Mouse (Mus musculus): ENCODE data around the gene Amot.
A peak's percentile ranks its signal among the peaks of the same experiment; 100 is the strongest.

Gene Amot

DNA sequence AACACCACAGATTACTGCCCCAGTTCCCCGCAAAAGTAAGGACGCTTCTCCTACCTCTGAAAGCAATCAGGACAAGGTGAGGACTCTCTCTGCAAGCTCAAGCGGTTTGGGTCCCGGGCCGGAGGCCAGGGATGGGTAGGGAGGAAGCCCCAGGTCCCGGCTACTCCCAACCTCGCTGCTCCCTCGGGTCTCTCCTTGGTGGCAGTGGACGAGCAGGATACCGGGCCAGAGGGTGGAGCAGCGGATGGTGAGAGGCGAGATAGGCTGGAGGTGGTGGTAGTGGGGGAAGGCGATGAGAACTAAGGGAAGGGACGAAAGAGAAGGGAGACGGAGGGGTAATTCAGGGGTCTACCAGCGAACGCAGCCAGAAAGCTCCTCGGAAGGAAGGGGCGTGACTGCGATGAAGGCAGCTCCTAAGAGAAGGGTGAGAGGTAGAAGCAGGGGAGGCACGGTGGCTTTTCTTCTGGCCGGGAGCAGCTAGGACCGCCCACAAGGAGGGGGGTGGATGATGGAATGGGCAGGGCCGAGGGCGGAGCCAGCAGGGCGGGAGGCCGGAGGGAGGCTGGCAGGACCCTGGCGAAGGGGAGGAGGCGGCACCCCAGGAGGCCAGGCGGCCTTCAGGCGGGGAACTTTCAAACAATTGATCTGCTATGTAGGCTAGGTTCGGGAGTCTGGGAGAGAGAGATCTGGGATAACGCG lies at the start of gene Amot:
Gene Amot (minus strand): TSS at position 465 of the 699 bp plus-strand sequence.
- peak; percentile 79 for DNase-seq

DNA sequence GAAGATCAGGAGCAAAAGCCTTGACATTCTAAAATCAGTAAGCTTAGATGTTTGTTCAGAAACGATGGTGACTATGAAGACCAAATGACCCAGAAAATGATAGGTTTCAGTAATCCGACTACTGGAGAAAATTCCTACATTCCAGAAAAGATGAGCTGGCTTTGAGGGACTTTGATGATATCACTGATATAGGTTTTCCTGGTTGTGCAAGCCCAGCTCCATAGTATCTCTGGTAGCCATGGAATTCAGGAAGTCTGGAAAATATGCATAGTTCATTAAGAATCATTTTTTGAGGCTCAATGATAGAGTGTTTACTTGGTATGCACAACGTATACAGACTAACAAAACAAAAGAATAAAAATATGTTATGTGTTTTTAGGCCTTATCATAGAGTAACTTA lies 40.1 kb upstream of the Amot start:
- DNase-seq = no peak

DNA sequence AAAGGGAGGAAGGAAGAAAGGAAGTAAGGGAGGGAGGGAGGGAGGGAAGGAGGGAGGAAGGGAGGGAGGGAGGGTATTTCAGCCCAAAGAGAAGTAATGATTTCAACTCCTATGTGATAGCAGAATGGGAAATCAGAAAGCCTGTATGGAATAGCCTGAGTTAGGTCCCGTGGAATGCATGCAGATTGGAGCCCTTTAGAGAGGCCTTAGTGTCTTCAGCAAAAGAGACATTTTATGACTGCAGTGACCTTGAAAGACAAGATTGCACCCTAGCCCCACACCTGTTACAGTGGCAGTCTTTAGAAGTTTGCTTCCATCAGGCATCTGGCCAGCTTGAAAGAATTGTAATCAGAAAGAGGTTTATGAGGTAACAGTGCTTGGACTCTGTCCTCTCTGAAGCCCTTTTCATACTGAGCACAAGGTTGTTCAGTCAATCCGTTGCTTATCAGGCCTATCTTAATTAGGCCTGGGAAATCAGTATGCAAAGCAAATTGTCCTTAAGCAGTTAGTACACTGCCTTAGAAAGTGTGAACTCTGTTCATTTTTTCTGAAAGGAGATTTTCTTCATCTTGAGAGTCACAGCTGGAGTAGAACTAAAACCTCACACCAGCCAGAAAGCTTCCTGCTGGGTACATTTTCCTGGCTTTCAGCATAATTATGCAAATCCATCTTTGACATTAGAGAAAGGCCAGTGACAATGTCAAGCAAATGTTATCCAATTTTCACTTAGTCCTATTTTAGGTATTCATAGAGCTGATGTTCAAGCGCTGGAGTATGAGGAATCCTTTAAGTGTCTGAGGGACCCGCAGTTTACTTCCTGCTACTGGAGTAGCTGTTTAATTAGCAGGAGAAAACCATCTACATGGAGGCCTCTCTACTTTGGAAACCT lies 38.9 kb upstream of the Amot start:
- DNase-seq = no peak

DNA sequence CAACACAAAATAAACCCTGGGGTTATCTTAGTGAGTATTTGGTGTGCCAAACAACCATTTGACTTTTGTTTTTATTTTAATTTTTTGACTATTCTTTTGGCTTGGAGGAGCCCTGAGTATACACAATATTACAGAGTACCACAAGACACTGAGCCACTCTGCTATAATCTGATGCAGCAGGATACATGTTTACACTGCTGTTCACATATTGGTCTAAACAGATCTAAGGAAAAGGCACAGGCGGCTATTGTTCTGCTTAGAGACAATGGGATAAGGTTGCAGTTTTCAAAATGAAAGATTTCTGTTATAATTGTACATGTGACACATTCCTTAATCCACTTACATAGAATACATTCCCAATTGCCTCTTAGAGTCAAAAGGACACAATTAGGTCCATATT lies 36.1 kb upstream of the Amot start:
- no peak for DNase-seq

DNA sequence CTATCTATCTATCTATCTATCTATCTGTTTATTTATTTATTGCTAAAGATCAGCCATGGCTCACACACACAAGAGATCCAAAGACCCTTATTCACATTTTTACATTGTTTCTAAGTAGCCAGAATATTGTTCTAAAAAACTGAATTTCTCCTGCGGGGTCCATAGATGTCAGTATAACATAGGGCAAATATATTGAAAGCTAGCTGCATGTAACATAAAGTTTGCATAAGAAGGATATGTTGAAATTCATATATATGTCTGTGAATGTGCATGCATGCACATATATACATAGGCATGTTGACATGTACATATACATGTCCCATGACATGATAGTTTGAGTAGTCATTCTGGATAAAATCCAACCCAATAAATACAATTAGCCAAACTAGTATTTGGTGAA lies 35.3 kb upstream of the Amot start:
- DNase-seq = no peak

DNA sequence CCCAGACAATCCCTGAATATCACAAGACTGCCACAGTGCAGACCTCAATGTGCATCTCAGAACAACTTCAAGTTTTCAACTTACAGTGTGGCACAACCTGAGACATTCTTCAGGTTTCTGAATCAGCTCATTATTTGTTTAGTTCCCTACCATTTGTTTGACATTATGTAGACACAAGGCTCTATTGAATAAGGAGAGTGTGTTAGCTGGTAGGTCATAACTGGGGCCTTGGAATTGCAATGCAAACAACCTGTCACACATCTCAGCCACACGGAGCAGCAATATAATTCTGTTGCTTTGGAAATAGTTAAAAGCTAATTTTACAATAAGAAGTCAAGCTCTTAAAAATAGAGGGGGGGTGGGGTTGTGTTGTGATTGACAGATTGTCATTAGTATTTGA lies 24.6 kb upstream of the Amot start:
- DNase-seq = no peak

DNA sequence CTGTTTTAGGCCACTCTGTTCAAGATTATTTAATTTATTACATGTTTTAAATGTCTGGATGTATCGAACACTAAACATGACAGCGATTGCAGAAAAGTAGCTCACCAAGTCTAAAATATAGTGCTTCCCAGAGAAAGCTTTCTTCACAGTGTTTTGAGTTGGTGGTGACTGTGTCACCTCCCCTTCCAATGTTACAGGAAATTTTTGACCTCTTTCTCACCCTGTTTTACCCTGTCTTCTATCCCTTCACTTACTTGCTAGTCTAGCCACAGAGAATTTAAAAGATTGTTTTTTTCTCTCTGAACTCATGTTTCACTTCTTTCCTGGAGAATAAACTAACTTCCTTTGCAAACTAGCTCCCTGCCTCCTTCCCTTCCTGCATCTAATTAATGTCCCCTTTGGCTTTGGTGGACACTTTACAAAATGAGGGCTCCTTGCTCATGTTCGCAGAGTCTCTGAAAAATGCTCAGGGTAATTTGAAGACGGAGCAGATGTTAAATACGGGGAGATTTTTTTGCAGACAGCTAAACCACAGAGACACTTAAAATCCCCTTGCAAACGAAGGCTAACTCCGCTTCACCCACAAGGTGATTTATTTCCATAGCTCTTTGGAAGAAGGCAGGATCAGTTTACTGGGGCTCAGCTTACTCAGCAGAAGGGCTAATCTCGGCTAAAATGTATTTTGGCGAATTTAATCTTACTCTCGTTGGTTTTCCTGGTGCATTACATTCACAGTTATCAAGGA lies 11.5 kb upstream of the Amot start:
- DNase-seq = no peak

DNA sequence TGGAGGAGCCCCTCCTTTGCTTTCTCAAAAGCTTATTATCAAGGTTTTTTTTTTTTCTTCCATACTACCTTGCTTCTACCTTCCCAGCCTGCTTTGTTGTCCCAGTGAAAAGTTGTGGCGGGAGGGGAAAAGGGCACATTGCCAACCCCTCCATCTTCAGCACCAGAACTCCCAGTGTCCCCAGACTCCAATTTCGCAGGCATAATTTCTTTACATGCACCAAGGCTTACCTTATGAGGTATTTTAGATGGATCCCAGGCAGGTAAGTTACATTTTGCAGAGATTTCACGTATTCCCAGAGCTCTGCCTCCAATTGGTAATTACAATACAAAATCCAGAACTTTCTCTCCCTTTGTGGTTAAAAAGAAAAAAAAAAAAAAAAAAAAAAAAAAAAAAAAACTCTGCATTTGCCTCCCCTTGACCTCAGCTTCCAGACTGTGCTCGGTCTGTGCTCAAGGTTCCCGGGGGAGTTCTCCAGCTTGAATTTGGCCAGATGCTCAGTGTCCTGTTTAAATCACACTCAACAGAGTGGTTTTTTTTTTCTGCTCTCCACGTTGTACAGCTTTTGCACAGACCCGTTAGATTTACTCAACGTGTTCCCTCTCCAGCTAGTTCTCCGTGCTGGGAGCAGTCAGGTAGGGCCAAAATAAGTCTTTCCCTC lies 10.6 kb upstream of the Amot start:
- DNase-seq = no peak

DNA sequence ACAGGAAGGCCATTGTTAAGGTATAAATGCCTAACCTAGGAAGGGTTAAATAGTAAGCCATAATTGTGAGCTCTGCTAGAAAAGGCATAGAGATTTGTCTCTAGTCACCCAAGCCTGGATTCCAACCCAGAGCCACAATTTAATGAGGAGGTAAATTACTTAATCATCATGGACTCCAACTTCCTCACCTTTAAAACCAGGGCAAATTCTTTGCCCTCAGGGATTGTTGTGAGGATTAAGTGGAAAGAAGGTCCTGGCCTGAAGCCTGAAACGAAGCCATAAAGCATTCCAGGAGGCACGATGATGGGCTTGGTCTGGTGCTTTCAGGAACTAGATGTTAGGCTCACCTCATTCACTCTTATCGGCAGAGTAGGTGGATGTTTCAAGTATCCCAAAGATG lies 5.7 kb upstream of the Amot start:
- DNase-seq = no peak

DNA sequence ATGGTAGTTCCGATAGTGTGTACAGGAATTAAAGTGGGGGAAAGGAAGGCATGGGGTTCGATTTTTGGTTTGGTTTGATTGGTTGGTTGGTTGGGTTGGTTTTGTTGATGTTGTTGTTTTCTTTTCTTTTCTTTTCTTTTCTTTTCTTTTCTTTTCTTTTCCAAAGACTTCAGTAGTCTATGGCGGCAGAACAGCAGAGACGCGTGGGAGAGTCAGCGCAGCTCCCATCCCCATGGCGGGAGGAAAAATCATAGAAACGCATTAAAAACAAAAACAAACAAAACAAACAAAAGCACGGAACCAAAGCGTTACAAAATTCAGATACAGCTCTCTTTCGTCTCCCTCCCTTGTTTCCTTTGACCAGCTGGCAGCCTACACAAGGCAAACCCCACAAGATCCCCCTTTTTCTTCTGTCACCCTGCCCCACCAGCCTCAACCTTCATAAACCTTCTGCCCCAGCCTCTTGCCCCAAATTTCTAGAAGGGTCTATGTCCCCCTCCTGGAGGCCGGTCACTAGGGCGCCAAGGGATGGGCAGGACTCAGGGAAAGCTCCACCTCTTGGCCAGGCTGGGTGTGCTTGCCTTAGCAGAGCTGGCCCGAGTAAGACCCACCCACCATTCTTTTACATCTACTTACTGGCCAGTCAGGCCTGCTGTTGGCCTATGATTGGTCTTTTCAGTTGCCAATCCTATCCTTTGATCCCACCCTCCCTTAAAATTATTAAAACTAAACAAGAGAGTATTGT lies 648 bp upstream of the Amot start:
- peak; percentile 55 for DNase-seq

DNA sequence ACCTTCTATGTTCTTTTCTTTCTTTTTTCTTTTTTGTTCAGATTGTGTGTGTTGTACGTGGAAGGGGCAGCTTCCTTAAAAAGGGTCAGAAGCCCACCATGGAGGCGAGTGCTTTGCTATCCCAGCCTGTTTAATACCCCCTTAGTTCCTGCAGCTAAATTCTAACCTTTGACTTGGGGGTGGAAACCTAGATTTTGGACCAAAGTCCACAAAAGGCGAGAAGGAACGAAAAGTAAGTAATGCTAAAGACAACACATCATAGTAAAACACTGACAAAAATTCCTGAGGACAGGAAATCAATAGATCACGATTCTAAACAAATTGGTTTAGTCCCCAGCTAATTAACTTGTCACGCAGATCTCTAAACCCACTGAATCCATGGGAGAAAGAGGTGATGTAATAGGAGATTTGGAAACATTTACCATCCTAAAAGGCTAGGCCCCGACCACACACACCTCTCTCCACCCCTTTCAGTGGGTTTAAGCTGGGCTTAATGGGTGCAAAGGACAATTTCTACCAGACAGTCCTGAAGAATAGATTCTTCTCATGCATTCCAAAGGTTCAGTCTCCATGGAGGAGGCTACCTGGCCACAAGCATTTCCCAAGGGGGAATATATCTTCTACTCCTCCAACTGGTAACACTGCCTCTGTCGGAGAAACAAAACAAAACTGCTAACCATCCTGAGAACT lies 3.2 kb downstream of the Amot start:
- DNase-seq = no peak

DNA sequence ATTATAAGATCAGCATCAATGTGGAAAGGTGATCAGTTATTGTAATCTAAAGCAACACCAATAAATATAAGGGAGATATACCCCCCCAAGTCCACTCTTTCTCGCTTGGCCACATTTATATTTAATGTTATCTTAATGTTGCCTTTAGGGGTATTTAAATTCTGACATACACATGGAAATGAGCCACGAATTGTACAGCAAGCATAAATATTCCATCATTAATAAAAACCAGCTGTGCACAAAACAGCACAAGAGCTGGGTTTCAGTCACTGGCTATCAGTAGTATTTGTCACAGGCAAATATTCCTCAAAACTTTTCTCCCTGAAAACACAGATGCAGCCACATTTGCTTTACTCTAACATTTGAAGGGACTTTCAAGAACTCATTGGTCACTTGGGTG lies 5.9 kb downstream of the Amot start:
- no peak for DNase-seq

DNA sequence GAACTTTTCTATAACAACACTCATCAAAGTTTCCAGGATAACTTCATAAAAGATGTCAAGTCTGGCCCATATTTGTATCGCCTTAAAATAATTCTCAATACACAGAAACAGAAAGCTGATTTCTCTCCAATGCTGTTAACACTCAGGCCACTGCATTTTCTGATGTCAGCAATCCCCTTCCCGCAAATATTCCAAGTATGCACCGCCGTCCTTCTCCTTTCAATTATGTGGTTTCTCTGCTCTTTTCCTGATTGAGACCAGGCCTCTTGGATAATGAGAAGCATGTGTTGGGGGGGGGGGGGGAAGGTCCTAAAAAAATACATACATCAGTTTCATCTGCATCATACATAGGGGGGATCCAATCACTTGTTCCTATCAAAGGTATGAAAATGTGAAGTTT lies 6.3 kb downstream of the Amot start:
- no peak for DNase-seq

DNA sequence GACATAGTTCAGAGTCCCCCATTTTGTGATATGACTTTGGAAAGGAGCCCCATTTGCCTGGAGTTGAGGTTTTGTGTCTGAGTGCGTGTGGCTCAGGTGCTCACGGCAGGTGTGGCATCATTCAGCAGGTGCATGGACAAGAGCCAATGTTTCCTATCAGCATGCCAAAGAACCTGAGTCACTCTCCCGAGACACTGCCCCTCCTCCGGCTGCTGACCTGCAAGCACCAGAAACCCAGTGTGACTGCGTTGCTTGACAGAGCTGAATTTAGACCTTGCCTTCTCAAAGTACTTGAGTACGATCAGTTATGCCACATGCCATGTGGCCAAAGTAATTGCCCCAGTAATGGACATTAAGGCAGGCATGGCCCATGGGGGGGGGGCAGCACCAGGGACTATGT lies 7.5 kb downstream of the Amot start:
- DNase-seq = no peak

DNA sequence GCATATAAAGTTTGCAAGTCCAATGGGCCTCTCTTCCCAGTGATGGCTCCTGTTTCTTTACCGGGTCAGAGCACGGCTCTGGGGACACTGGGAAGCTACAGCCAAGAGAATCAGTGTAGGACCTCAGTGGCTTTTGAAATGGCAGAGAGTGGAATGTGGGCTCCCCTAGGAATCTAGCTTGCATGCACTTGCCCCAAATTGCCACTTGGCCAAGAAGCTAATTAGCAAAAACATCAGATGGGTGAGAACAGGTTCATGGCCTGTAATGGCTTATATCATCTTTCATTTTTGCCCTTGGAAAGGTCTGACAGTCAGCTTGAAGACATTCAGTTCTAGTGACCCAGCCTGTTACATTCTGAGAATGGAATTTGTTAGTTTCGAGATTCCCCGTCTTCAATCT lies 9.6 kb downstream of the Amot start:
- no peak for DNase-seq

DNA sequence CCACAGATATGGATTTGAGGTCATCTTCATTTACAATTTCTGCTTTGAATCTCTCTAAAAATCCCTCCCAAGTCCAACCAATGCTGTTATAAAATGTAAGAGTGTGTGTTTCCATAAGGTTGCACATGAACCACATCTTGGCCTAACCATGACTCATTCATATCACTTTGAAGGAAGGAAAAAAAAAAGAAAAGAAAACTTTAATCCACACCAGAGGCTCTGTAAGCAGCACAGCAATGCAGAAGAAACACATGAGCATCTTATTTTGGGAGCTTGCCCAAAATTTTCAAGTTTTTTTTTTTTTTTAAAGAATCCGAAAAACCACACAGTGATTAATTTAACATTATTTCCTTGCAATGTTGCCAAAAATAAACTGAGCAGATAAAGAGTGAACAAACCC lies 14.2 kb downstream of the Amot start:
- no peak for DNase-seq

DNA sequence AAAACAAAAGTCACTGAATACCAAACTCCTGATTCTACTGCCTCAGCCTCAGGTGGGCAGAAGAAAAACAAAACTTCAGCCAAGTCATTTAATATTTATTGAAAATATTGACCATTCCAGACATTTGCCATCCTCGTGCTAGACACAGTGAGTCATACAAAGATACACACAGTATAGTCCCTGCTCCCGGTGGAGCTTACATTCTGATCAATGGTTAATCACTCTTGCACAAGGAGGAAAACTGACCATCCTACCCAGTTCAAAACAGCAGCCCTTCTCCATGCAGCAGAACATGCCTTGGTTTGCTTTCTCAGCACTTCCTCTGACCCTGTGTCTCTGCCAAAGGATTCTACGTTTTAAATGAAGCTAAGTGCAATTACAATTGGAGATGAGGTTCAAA lies 14.6 kb downstream of the Amot start:
- no peak for DNase-seq

DNA sequence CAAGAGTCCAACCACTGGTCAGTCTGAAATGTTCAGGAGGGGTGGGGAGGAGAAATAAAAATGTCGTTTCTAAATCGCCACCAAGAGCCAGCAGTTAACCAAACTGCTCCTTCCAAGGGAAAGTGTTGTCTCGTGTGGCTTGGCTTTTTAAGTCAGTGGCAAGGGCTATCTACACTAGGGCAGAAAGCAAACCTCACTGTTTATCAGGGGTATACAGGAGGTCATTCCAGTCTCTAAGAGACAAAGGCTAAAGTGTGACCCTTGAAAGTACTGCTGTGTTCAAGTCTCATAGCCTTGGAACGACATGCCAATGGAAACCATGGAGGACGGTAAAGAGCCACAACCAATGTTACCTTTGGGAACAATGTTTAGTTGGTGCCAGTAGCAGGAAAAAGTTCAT lies 15.0 kb downstream of the Amot start:
- DNase-seq = no peak

DNA sequence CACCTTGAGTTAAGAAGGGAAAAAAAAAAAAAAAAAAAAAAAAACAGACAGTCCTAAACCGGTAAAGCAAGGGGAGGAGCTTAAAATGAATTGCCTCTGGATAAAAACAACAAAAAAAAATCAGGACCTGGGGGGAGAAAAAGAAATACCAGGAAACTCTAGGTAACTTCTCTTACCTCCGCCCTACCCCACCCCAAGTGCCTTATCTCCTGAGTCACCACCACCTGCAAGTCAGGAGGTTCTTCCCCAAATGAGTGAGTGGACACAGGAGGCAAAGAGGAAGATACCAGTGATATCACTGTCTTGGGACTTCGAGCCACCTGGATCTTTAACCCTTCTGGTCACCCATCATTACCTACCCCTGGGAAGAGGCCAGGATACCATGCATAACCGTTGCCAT lies 19.5 kb downstream of the Amot start:
- DNase-seq = no peak

DNA sequence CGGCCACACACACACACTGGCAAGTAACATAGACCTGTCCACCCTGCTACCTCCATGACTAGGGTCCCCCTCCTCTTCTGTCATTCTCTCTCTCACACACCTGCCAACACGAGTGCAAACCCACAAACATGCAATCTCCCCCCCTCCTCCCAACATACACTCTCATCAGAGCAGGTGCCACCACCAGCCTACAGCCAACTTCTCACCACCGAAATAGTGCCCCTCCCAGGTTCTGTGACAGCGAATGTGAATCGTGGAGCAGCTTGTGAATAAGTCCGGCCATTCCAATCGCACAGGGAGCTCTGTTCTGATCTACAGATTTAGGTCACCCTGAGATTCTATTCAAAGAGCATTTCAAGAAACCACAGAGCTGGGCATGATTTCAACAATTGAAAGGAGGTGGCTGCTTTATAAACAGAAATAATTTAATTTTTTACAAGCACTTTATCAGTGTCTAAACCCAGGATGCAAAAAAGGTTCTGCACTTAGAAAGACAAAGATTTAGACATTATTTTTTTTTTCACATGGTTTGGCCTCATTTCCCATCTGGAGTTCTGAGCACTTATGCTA lies 21.4 kb downstream of the Amot start:
- no peak for DNase-seq

DNA sequence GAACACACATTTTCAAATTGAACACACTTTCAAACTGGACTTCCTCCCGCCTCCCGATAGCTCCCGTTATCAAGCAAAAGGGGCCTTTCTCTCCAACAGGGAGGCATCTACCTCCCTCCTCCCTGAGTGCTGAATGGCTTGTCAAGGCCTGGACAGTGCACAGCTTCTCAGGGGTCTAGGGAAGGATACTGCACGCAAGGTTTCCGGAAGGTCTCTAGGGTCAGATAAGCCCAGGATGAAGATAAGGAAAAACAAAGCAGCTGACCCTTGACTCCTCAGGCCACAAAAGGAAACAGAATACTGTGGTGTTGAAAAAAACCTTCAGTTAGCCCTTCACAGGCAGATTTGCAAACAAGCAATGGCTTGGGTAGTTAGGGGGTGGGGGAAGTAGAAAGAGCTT lies 22.6 kb downstream of the Amot start:
- DNase-seq = no peak

DNA sequence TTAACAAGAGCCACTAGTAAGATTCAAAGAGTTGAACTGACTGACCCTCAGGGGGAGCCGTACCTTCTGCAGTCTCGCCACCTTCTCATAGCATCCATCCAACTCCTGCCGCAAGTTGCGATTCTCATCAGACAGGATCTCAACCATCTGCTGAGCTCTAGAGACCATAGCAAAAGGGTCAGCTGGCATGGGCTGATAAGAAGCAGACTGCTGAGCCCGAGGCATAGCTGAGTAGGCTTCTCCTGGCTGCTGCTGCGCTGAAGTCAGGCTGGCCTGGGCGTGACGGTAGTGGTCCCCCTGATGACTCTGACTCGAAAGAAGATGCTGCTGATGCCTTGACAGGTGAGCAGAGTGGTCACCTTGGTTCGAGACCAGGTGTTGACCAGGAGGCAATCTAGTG lies 25.0 kb downstream of the Amot start:
- DNase-seq = no peak
